Mouse (Mus musculus): Measurements from ENCODE around the gene Smc6.

Smc6 gene

DNA sequence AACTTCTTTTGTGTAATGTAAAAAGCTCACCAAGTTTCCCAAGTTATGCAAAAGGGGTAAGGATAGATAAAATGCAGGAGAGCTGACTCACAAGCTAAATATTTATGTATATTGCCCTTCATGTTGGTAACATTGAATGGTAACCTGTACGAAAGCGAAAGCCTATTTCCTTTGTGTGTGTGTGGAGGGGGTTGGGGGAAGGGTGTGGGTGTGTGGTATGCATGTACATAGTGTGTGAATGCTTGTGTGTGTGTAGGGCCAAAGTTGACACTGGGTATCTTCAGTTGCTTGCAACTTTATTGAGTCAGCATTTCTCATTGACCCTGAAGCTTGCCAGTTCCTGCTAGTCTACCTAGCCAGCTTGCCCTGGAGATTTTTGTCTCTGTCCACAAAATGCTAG, 15.9 kb downstream of the Smc6 start:
- peak; percentile 38 for DNase-seq (ENCODE audit: low read depth, low spot score)

GRCm38 (mm10) chr12:11286382-11286781, 20.7 kb downstream of the Smc6 start:
- peak; percentile 26 for DNase-seq (ENCODE audit: low read depth, low spot score)

DNA sequence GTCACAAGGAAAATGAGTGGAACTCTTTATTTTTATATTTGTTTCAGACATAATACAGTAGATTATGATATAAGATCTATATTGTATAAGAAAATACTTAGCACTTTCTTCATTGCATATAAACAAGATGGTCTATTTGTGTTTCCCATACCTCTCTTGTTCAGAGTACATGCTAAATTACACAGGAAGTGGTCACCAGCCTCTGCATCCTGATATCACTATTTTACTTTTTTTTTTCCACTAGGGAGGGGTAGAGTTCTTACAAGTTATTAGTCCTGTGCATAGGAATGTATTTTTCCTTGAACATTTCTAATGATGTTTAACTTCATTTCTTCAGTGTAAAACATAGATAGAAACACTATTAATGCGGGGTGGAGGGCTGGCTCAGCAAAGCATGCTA, 35.2 kb downstream of the Smc6 start:
- DNase-seq (ENCODE audit: low read depth, low spot score), result peak; percentile 18

DNA sequence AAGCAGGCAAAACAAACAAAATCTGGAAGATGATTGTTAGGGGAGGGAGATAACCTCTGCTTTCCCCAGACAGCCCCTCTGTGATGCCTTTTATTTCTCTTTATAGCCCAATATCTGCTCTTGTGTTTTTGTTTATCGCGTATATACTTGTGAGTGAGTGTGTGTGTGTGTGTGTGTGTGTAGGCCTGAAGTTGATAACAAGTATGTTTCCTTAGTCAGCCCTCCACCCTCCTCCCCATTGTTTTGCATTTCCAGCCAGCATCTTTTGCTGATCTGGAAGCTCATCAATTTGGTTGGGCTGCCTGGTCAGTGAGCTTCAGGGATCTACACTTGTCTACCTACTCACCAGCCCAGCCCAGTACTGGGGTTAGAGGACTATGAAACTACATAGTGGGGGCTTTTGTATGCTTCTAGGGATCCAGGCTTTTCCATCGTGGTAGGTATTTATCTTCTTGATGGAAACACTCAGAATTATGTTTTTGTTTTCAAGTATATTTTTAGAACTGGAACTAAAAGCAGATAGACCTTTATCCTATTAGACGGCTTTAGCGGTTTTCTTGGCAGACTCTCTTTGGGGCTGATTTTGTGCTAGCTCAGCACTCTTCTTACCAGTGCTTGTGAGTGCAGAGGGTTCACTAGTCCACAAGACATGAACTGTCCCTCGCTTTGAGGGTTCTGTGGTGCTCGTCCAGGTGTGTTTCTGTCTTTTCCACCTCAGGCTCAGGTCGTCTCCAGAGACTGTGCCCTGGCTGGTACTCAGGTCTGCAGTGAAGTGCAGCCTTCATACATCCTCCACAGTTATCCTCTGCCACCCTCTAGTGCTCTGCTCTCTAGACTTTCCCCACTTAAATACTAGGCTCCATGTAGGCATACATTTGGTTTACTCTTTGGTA, 41.3 kb downstream of the Smc6 start:
- no peak for DNase-seq (ENCODE audit: low read depth, low spot score)

DNA sequence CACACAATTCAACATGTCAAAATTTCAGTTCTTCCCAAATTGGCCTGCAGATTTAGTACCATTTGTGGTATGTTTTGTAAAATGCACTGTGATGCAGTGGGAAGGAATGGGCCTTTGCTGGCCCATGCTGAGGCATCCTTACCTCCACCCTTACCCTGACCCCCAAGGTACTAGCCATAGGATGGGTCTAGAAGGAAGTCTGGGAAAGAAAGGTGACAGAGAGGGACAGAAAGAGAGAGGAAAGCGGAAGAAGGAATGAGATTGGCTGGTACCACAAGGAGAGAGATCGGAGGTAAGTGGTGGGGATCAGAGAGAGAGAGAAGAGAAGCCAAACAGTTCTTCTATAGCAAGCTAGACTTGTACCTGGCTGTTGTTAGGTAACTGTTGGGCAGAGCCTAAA, 45.4 kb downstream of the Smc6 start:
- DNase-seq (ENCODE audit: low read depth, low spot score), result no peak

- no peak for DNase-seq (ENCODE audit: low read depth, low spot score)
These were observed 48.2 kb downstream of the Smc6 start for GRCm38 (mm10) chr12:11313840-11314239.

- DNase-seq (ENCODE audit: low read depth, low spot score), result no peak
These were observed 52.0 kb downstream of the Smc6 start for GRCm38 (mm10) chr12:11317671-11318070.

- no peak for DNase-seq (ENCODE audit: low read depth, low spot score)
These were observed 58.8 kb downstream of the Smc6 start for GRCm38 (mm10) chr12:11324480-11324879.

DNA sequence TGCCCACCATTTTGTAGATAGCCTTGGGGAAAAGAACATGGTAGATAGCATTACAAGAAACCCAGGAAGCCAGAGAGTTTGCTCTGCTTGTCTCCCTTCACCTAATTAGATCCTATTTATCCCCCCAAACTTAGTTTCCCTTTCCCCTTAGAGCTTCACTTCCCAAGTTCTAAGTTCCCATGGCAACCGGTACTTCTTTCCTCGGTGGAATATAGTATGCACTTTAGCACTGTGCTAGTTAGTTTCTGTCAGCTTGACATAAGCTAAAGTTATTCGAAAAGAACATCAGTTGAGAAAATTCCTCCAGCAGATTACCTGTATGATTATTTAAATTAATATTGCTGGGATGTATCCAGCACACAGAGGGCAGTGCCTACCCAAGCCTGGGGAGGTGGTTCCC, 60.8 kb downstream of the Smc6 start:
- no peak for DNase-seq (ENCODE audit: low read depth, low spot score)

DNA sequence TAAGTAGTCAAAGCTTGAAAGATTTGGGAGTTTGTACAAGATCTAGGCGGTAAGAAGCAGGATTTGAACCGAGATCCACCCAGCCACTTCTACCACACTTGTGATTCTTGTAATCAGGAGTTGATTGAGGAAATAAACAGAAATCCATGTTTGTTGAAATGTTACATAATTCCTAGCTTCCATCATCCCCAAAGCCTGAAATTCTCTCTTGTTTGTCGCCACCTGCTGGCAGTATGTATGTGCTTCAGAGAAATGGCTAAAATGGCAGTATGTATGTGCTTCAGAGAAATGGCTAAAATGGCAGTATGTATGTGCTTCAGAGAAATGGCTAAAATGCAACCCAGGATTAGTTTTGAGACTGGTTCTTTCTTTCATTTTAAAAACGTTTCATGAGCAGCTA, 71.2 kb downstream of the Smc6 start:
- DNase-seq (ENCODE audit: low read depth, low spot score), result peak; percentile 79

- no peak for DNase-seq (ENCODE audit: low read depth, low spot score)
These were observed 72.6 kb downstream of the Smc6 start for GRCm38 (mm10) chr12:11338251-11338650.

GRCm38 (mm10) chr12:11342020-11342600, 76.4 kb downstream of the Smc6 start:
- no peak for DNase-seq (ENCODE audit: low read depth, low spot score)

DNA sequence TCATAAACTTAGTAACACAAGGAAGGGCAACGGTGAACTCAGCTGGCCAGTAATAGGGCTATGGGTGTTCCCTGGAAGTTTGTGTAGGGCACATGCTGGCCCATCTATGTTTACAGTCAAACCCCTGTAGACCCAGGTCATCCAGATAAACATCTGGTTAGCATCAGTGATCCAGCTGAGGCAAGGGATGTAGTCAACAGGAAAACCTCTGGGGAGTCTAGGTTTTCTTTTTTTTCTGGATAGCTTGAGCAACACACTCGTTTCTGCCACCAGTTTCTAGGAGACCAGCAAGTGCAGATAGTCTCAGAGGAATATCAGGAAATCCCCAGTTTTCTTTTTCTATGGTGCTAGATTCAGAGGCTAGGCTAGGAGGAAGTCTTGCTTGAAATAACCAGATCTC, 80.3 kb downstream of the Smc6 start:
- no peak for DNase-seq (ENCODE audit: low read depth, low spot score)

DNA sequence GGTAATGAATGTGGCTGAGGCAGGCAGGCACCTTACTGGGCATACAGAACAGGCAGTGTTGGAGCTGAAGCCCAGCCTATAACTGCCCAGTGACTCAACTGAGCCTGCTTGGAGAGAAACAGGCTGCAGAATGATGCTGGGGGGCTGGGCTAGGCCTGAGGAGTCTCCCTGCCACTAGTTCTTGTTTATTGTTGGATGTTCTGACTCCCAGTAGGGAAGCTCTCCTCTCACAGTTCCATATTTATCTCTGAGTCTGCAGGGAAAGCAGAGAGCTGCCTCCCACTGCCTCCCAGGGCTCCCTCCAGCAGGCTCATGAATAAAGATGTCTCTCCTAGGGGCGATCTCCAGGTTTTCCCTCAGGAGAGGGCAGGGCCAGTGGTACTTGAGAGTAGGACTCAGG, 82.7 kb downstream of the Smc6 start:
- DNase-seq (ENCODE audit: low read depth, low spot score), result no peak

DNA sequence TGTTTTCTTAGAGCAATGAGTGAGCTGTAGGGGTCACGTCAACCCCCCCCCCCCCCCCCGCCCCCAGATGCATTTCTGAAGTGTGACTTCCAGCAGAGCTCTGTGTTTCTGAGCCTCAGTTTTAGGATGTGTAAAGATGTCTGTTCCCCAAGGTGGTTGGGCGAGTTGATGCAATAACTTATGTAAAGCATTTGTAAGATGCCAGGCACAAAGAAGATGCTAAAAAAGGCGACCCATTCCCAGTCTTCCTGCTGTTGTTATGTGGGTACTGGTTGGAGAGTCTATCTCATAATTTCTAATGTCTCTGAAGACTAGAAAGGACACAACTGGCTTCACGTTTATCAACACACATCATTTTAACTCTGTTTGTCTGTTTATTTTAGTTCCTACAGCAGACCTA, 84.2 kb downstream of the Smc6 start:
- no peak for DNase-seq (ENCODE audit: low read depth, low spot score)

DNA sequence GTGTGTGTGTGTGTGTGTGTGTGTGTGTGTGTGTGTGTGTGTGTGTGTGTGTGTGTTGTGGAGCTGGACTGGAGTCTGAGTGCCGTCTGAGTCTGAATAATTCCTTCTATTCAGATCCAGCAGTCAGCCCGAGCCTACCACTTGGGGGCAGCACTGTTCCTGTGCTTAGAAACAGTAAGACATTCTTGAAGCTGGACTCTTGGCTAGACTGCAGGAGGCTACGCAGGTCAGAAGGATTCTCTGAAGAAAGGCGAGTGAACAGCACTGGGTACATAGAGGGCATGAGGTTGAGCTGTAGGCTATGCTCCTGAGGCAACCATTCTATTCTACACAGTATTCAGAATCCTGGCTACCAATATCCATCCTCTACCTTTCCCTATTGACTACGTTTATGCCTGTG, 85.2 kb downstream of the Smc6 start:
- DNase-seq (ENCODE audit: low read depth, low spot score), result peak; percentile 63

DNA sequence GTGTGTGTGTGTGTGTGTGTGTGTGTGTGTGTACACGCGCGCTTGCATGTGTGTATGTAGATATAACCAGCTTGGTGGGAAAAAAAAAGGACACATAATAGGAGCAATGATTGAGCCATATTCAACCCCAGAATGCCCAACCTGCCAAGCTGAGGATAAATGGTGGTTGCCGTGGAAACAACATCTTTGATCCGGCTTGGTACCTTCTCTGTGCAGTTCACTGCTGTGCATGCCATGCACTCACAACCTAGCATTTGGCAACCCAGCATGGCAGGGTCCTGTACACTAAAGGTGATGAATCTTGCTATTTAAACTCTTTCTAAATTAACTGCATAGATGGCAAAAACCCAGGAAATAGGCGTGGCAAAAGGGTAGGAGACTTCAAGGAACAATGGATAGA, 96.7 kb downstream of the Smc6 start:
- DNase-seq (ENCODE audit: low read depth, low spot score), result no peak

DNA sequence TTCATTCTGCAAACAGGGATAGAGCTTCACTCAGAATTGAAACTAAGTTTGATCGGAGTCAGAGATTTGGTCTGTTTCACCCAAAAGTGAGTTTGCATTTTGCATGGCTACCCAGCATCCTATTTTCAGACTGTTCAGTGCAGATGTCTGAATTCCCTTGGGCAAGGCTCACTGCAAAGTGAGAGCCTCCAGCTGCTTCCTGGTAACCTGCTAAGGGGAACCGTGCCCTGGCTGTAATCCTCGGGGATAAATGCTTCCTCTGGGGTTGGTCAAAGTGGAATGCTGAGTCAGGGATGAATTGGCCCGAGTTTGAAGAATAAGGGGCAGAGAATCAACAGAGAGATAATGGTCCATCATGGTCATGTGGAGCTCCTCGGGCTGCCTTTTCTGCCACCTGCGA, 99.2 kb downstream of the Smc6 start:
- DNase-seq (ENCODE audit: low read depth, low spot score), result no peak

GRCm38 (mm10) chr12:11367099-11367765, 101.5 kb downstream of the Smc6 start:
- no peak for DNase-seq (ENCODE audit: low read depth, low spot score)
